Mouse (Mus musculus) kidney, adult 2 months (tissue): ENCODE measurements around the gene Ppp2r5c.

Experiments
- CTCF ChIP-seq: fragments of 200-500 bp; conservative IDR thresholded peaks from 2 replicates; pipeline ENCODE4 v1.5.1; 2011; ENCODE audit warnings: low read depth, mild to moderate bottlenecking, control low read depth, low read length, moderate library complexity, mixed read lengths; ENCODE audit not compliant: insufficient read depth, insufficient read length
- POLR2A ChIP-seq: fragments of 200-500 bp; IDR thresholded peaks from one replicate; pipeline ENCODE4 v1.6.1; 2011; ENCODE audit warnings: low read depth, low read length, control low read depth

- no peak for TF ChIP-seq POLR2A
- no peak for TF ChIP-seq CTCF
Observed at GRCm38 (mm10) chr12:110485585-110486331, 38.8 kb downstream of the Ppp2r5c start.
